Mouse (Mus musculus) macrophage (primary cell): ENCODE measurements around the gene Tmem120a. TPM values are rescaled to one million over a fixed set of nuclear protein-coding genes. Genes with fewer than 3 reads are reported as not detected.

Experiments used
- H3K27ac ChIP-seq: fragments of 350-480 bp; formaldehyde crosslinking; 2 replicates; pipeline ENCODE4 v1.9.0; 2021
- H3K36me3 ChIP-seq: fragments of 350-480 bp; formaldehyde crosslinking; 2 replicates; pipeline ENCODE4 v1.9.0; 2021; ENCODE audit errors: inconsistent target
- H3K4me3 ChIP-seq: fragments of 350-480 bp; formaldehyde crosslinking; 2 replicates; pipeline ENCODE4 v1.9.0; 2021; ENCODE audit errors: inconsistent target
- H3K79me2 ChIP-seq: fragments of 350-480 bp; formaldehyde crosslinking; 2 replicates; pipeline ENCODE4 v1.9.0; 2021; ENCODE audit errors: inconsistent target
- WGBS: methylation state at CpG from one replicate; pipeline ENCODE4 v1.1.7; 2026; ENCODE audit warnings: inconsistent platforms; ENCODE audit not compliant: missing documents; 5-methylcytosine and 5-hydroxymethylcytosine counted together
- polyA plus RNA-seq: library from polyadenylated mRNA; stranded (reverse); fragments of 250-400 nt; gene quantifications from 3 replicates; pipeline ENCODE4 v1.2.4, GENCODE M21; 2018; ENCODE audit warnings: inconsistent platforms
- total RNA-seq, 78 experiments: library from RNA; depleted of rRNA; stranded (reverse); fragments of 250-400 nt; gene quantifications; 1 replicate in 9 of 78; 2 replicates in 24 of 78; 3 replicates in 43 of 78; 4 replicates in 2 of 78; pipeline ENCODE4 v1.2.4; 2018; ENCODE audit warnings: inconsistent platforms in 56 of 78

The Tmem120a gene
- 10 to 100 TPM in 21 of 26 experiments, 1 to 10 TPM in 5; 4.8 to 32.9 (median 14.6) TPM for total RNA-seq (2018; cell fraction: chromatin; rRNA removed)
- total RNA-seq (2018; cell fraction: cytosol; rRNA removed), result 10 to 100 TPM; 36.8 to 57.4 (median 46.8) TPM
- total RNA-seq (2018; cell fraction: nucleus; rRNA removed), result 10 to 100 TPM in 24 of 26 experiments, 1 to 10 TPM in 2; 8.5 to 39.3 (median 19.6) TPM
- polyA plus RNA-seq, result 34.9 to 76.8 TPM (median 42.6 TPM) in 3 replicates

DNA sequence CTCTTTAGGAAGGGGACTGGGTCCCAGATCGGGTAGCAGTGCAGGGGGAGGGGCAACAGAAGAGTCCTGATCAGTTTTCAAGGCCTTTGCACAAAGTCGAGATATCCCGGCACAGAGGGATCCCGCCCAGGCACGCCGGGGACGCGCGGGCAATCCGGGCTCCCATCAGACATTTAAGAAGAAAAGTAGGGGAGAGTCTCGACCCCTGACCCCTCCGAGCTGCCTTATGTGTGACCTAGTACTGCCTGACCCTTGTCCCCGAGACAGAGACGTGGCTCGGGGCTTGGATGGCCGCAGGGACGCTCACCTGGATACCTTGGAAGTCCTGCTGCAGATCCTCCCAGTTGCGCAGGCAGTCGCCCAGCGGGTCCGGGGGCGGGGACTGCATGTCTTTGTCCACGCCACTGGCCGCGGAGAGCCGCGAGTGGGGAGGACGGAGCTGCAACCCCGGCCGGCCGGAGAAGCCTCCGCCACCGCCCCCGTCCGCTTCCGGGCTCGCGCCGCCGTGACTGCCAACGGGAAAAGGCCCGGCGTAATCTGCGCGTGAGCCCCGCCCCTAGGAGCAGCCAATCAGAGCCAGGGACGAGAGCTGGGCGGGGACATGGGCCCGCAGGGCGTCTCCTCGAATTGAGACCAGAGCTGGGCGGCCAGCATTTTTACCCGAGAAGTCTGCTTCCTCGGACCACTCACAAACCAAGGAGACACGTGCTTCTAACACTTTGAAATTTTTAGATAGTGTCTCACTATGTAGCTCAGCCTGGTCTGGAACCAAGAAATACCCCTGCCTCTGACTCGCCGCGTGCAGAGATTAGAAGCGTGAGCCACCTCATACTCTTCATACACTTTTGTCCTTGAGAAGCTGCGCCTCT lies at the start of gene Tmem120a:
Tmem120a (minus strand) TSS at position 708 of the 869 bp plus-strand sequence.
- H3K36me3 ChIP-seq, result peaks cover 18% of the 10 kb centered on the region; the same call in 1 of the 2 replicates
- peak within 1 kb of the TSS; percentile 57 for H3K27ac ChIP-seq
- H3K79me2 ChIP-seq, result peaks cover 12% of the 10 kb centered on the region; the same call in 1 of the 2 replicates
- WGBS, result under 1% methylated on average over 49 of the region's 60 CpGs
- H3K4me3 ChIP-seq, result peak within 1 kb of the TSS; percentile 96

GRCm38 (mm10) chr5:135782901-135783300 lies 38.7 kb upstream of the Tmem120a start:
- Histone ChIP-seq H3K4me3 (no peak overlapping the region), H3K36me3 (peaks cover 52% of the 10 kb centered on the region), H3K79me2 (peaks cover 51% of the 10 kb centered on the region), H3K27ac (no peak overlapping the region)
- 96% methylated on average over 4 of the region's 4 CpGs for WGBS

- H3K36me3 ChIP-seq, result peaks cover 26% of the 10 kb centered on the region
- no peak overlapping the region for H3K4me3 ChIP-seq
- H3K79me2 ChIP-seq, result peaks cover 51% of the 10 kb centered on the region
- WGBS, result 23% methylated on average over 8 of the region's 8 CpGs
- no peak overlapping the region for H3K27ac ChIP-seq
Measured at GRCm38 (mm10) chr5:135780331-135780730, 36.1 kb upstream of the Tmem120a start.

DNA sequence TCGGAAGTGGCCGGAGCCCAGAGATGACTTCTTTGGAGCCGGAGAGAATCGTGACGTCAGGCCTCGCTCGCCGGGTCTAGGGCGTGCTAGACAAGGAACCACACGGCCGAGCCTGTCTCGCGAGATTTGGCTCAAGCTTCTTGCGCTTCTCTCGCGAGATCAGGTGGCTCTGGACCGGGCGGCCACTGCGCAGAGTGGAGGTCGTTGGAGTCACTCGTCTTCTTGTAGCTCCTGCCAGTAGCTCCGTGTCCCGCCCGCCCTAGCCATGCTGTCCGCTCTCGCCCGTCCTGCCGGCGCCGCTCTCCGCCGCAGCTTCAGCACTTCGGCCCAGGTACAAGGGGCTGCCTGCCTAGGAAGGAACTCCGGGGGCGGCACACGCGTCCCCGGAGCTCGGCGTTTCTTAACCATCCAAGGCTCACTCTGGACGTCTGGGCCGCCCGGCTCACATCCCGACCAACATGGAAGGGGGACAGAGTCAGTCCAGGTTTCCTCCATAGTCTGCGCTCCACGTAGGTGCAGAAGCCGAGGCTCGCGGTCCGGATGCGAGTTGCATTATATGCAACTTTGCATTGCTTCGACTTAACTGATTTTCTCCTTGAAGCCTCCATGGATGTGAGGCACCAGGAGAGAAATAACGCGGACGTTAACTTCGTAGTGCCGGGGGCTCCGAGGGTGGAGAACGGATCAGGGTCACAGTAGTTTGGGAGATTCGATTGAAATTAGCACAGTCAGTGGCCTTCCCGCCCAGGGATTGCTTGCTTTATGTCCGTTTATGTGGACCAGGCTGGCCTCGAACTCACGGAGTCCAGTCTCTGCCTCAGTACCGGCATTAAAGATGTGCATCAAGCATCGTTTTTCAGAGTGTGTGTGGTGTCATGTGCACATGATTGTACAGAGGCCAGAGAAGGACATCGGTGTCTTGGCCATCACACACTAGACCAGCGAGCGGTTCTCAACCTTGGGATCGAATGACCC lies 34.5 kb upstream of the Tmem120a start, which contains the start of gene Mdh2:
Mdh2 (plus strand) TSS at position 10 of the 975 bp plus-strand sequence.
- Histone ChIP-seq H3K79me2 (peaks cover 51% of the 10 kb centered on the region), H3K36me3 (peaks cover 11% of the 10 kb centered on the region), H3K27ac (peak within 1 kb of the TSS; percentile 70), H3K4me3 (peak within 1 kb of the TSS; percentile 94)
- WGBS, result 2% methylated on average over 68 of the region's 70 CpGs

DNA sequence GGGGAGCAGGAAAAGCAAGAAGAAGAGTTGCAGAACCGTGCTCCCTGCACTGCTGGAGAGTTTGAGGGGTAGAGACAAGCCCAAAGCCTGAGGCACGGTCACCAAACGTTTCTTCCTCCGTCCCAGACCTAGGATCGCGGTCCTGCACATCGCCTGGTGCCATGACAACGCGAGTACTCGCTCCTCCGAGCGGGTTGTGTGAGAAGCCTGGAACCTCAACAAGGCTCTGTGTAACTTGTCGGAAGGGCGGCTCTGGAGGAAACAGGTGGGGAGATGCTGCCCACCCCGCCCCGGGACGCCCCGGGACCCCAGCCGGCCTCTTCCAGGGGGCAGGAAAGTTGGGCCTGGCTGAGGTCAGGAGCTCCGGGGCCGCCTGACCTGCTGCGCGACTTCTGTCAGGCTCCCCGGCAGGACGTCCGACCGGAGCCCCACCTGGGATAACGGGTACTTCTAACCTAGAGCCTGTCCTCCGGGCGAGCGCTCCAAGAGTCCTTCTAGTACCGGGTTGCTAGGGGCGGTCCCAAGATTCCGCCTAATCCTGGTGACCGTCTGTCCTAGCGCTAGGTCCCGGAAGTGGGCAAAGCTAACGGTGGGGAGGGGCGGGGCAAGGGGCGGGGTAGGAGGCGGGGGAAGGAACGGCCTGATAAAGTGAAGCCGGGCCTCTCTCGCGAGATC lies 33.7 kb upstream of the Tmem120a start, which contains the start of gene Styxl1:
Styxl1 (minus strand) TSS at position 590 of the 675 bp plus-strand sequence.
- Histone ChIP-seq H3K79me2 (peaks cover 43% of the 10 kb centered on the region), H3K4me3 (peak within 1 kb of the TSS; percentile 94), H3K27ac (peak within 1 kb of the TSS; percentile 70), H3K36me3 (peaks cover 2% of the 10 kb centered on the region; the same call in 1 of the 2 replicates)
- WGBS, result under 1% methylated on average over 45 of the region's 45 CpGs

GRCm38 (mm10) chr5:135776546-135776945 lies 32.3 kb upstream of the Tmem120a start:
- H3K36me3 ChIP-seq, result no peaks in the 10 kb centered on the region
- H3K4me3 ChIP-seq, result no peak overlapping the region
- 92% methylated on average over 4 of the region's 4 CpGs for WGBS
- H3K27ac ChIP-seq, result no peak overlapping the region
- H3K79me2 ChIP-seq, result peaks cover 29% of the 10 kb centered on the region

GRCm38 (mm10) chr5:135772519-135772918 lies 28.3 kb upstream of the Tmem120a start:
- no peak overlapping the region for H3K27ac ChIP-seq
- 5% methylated on average over 2 of the region's 3 CpGs for WGBS

DNA sequence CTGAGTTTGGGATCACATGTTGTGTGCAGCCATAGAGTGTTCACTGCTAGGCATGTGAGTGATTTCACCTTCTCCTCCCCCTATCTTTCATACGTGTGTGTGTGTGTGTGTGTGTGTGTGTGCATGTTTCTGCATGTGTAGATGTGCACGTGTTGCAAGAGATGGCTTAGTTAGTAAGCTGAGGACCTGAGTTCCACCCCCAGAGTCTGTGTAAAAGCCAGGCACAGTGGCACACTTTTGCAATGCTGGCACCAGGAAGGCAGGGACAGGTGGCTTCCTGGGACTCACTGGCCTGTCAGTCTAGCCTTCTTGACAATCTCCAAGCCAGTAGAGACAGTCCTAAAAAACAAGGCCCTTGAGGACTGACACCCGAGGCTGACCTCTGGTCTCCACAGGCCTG lies 20.7 kb upstream of the Tmem120a start:
- 79% methylated on average over 2 of the region's 3 CpGs for WGBS
- H3K4me3 ChIP-seq, result no peak overlapping the region
- no peaks in the 10 kb centered on the region for H3K36me3 ChIP-seq

More at GRCm38 (mm10) chr5:135772519-135772918, 28.3 kb upstream of the Tmem120a start:
- Histone ChIP-seq H3K4me3 (no peak overlapping the region), H3K79me2 (no peaks in the 10 kb centered on the region), H3K36me3 (no peaks in the 10 kb centered on the region)

GRCm38 (mm10) chr5:135763526-135763925 lies 19.3 kb upstream of the Tmem120a start:
- H3K79me2 ChIP-seq, result no peaks in the 10 kb centered on the region
- H3K27ac ChIP-seq, result no peak overlapping the region
- no peaks in the 10 kb centered on the region for H3K36me3 ChIP-seq
- H3K4me3 ChIP-seq, result no peak overlapping the region
- WGBS, result 8% methylated on average over 7 of the region's 7 CpGs

More for the DNA sequence above, 20.7 kb upstream of the Tmem120a start:
- H3K79me2 ChIP-seq, result no peaks in the 10 kb centered on the region
- H3K27ac ChIP-seq, result no peak overlapping the region

DNA sequence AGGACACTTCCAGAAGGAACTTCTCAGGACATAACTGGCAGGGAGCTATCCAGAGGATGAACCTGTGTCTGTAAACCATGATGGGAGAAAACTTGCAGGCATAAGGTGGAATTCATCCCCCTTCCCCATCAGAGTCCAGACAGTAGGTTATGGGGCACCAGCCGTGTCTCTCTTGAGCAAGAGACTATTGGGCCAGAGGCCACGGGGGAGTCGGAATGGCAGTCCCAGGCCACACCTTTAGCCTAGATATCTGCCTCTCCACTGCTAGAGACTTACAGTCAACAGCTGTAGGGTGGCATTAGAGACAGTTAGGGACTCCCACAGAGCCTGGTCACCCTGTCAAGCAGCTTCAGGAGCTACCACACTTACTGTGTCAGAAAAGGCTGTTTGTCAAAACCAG lies 17.6 kb upstream of the Tmem120a start:
- Histone ChIP-seq H3K79me2 (no peaks in the 10 kb centered on the region), H3K4me3 (no peak overlapping the region), H3K36me3 (no peaks in the 10 kb centered on the region), H3K27ac (no peak overlapping the region)
- 93% methylated on average over 3 of the region's 3 CpGs for WGBS

DNA sequence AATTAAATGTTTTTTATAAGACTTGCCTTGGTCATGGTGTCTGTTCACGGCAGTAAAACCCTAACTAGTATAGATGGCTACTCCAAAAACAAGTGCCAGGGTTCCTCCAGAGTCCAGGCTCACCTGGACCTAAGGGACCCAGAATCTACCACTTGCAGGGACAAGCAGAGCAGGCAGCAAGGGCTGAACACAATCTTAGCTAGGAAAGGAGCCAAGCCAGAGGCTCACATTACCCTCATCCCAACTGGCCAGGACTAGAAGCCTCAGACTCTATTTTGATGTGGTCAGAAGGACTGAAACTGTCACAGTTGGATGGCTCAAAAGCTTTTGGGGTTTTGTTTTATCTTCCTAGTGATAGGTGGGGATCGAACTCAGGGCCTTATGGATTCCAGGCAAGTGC lies 7.3 kb upstream of the Tmem120a start:
- H3K36me3 ChIP-seq, result no peaks in the 10 kb centered on the region
- 91% methylated on average over 2 of the region's 2 CpGs for WGBS
- H3K4me3 ChIP-seq, result no peak overlapping the region
- no peak overlapping the region for H3K27ac ChIP-seq
- no peaks in the 10 kb centered on the region for H3K79me2 ChIP-seq

DNA sequence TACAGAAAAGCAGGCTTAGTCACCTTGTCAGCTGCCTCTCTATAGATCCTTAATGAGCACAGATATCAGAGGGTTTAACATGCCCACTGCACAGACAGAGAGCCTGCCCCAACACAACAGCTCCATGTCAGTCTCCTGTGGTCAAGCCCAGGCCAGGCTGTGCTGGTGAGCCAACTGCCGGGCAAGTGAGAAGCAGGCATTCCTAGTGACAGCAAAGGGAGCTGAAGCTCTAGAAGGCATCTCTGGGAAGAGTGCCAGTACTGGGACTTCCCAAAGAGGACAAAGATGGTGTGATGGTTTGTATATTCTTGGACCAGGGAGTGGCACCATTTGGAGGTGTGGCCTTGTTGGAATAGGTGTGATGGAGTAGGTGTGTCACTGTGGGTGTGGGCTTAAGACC lies 6.8 kb upstream of the Tmem120a start:
- no peak overlapping the region for H3K4me3 ChIP-seq
- WGBS, result 92% methylated on average over 1 of the region's 1 CpGs
- no peaks in the 10 kb centered on the region for H3K36me3 ChIP-seq
- H3K79me2 ChIP-seq, result no peaks in the 10 kb centered on the region
- no peak overlapping the region for H3K27ac ChIP-seq

GRCm38 (mm10) chr5:135744742-135745141 lies 494 bp upstream of the Tmem120a start:
- H3K79me2 ChIP-seq, result peaks cover 12% of the 10 kb centered on the region; the same call in 1 of the 2 replicates
- H3K27ac ChIP-seq, result peak overlapping the region; percentile 21; the same call in 1 of the 2 replicates

More at GRCm38 (mm10) chr5:135744742-135745141, 494 bp upstream of the Tmem120a start:
- Histone ChIP-seq H3K4me3 (peak overlapping the region; percentile 18; the same call in 1 of the 2 replicates), H3K36me3 (peaks cover 14% of the 10 kb centered on the region; the same call in 1 of the 2 replicates)
- 45% methylated on average over 10 of the region's 12 CpGs for WGBS
